Comparison of ENCODE assay signal across 25 mouse cellular contexts in genomic region chr10:61200232-61200820, GRCm38 (mm10). TPM values are rescaled to one million over a fixed set of nuclear protein-coding genes. Genes with fewer than 3 reads are reported as not detected.
A peak's percentile ranks its signal among the peaks of the same experiment; 100 is the strongest.
DNase-seq lines count a peak whose midpoint lies in the region; ATAC-seq and TF ChIP-seq lines count a peak whose summit lies in the region.
"Had no signal": no experiment of that assay in that cellular context is flagged by ENCODE, and none has a peak within 500 bp of the region (broad histone marks: within the 10 kb centered on the region; RNA-seq: fewer than 3 reads in every experiment).

No protein-coding gene starts in this region.

- ATAC-seq in intestine, embryonic 15.5 days: peak; percentile 29
- no peak for ATAC-seq in intestine, embryonic 16.5 days
- peak; percentile 42; the same call in 1 of the 2 replicates for ATAC-seq in midbrain, embryonic 11.5 days (ENCODE audit: low FRiP score)
- no peak for ATAC-seq in midbrain, postnatal 0 days (ENCODE audit: low FRiP score)

- peak; percentile 4 for DNase-seq in embryo, embryonic 11 days
- DNase-seq in embryo, embryonic 10.5 days (ENCODE audit: low spot score): no peak
- no peak for DNase-seq in midbrain, embryonic 11.5 days (ENCODE audit: low spot score, missing footprints)
- no peak for DNase-seq in midbrain, postnatal 0 days (ENCODE audit: low spot score)
- peak; percentile 58 for DNase-seq in splenic B cell, adult 2 months (ENCODE audit: low read depth, low spot score)
- no peak for DNase-seq in frontal cortex, postnatal 25 days (ENCODE audit: low spot score in 2 of 2)

- no peaks in the 10 kb centered on the region for H3K4me1 ChIP-seq in intestine, embryonic 15.5 days (replicated peaks)
- H3K4me1 ChIP-seq in intestine, embryonic 16.5 days (ENCODE audit: control insufficient read depth, insufficient read depth, low read length): no peaks in the 10 kb centered on the region
- peaks cover 10% of the 10 kb centered on the region for H3K4me1 ChIP-seq in midbrain, embryonic 11.5 days (ENCODE audit: control insufficient read depth, insufficient read depth, low read length)
- no peaks in the 10 kb centered on the region for H3K4me1 ChIP-seq in midbrain, postnatal 0 days (ENCODE audit: insufficient read depth, low read length)
- H3K4me1 ChIP-seq: neural tube, embryonic 13.5 days had no signal

- H3K27me3 ChIP-seq in intestine, embryonic 15.5 days (replicated peaks): no peaks in the 10 kb centered on the region
- no peaks in the 10 kb centered on the region for H3K27me3 ChIP-seq in intestine, embryonic 16.5 days (replicated peaks; ENCODE audit: control insufficient read depth, insufficient read depth, low read length)
- no peaks in the 10 kb centered on the region; the same call in none of the 2 replicates for H3K27me3 ChIP-seq in midbrain, embryonic 11.5 days (ENCODE audit: control insufficient read depth, insufficient read depth, low read length)
- no peaks in the 10 kb centered on the region for H3K27me3 ChIP-seq in midbrain, postnatal 0 days (ENCODE audit: insufficient read depth, low read length)
- no peaks in the 10 kb centered on the region for H3K27me3 ChIP-seq in splenic B cell, adult 2 months (ENCODE audit: control insufficient read depth, insufficient read depth, low read length, poor library complexity, severe bottlenecking)
- H3K27me3 ChIP-seq: embryonic facial prominence, embryonic 15.5 days; heart, embryonic 15.5 days; hindbrain, embryonic 12.5 days; liver, embryonic 15.5 days; neural tube, embryonic 13.5 days had no signal

- TF ChIP-seq CTCF in midbrain, postnatal 0 days (IDR thresholded peaks at IDR 0.05): no peak

- no peaks in the 10 kb centered on the region for H3K36me3 ChIP-seq in intestine, embryonic 15.5 days
- H3K36me3 ChIP-seq in intestine, embryonic 16.5 days (ENCODE audit: control insufficient read depth, insufficient read depth, low read length): no peaks in the 10 kb centered on the region
- H3K36me3 ChIP-seq in midbrain, embryonic 11.5 days (ENCODE audit: control insufficient read depth, insufficient read depth, low read length): no peaks in the 10 kb centered on the region
- no peaks in the 10 kb centered on the region for H3K36me3 ChIP-seq in midbrain, postnatal 0 days (ENCODE audit: insufficient read depth, low read length)
- H3K36me3 ChIP-seq in splenic B cell, adult 2 months (ENCODE audit: control insufficient read depth, insufficient read depth, low read length, poor library complexity, severe bottlenecking): no peaks in the 10 kb centered on the region
- H3K36me3 ChIP-seq: embryonic facial prominence, embryonic 10.5 days; embryonic facial prominence, embryonic 15.5 days; heart, embryonic 10.5 days; heart, embryonic 15.5 days; hindbrain, embryonic 12.5 days; liver, embryonic 15.5 days; neural tube, embryonic 13.5 days had no signal

- WGBS in intestine, embryonic 15.5 days: 80% methylated on average over 7 of the region's 7 CpGs
- 79% methylated on average over 7 of the region's 7 CpGs for WGBS in intestine, embryonic 16.5 days
- WGBS in midbrain, embryonic 11.5 days: 44% methylated on average over 7 of the region's 7 CpGs
- WGBS in midbrain, postnatal 0 days: 71% methylated on average over 7 of the region's 7 CpGs

- no peaks in the 10 kb centered on the region for H3K9me3 ChIP-seq in intestine, embryonic 15.5 days
- H3K9me3 ChIP-seq in intestine, embryonic 16.5 days (ENCODE audit: control insufficient read depth, low read length): no peaks in the 10 kb centered on the region
- H3K9me3 ChIP-seq in midbrain, embryonic 11.5 days (ENCODE audit: control insufficient read depth, low read length): no peaks in the 10 kb centered on the region
- no peaks in the 10 kb centered on the region for H3K9me3 ChIP-seq in midbrain, postnatal 0 days (ENCODE audit: low read length)
- H3K9me3 ChIP-seq: embryonic facial prominence, embryonic 10.5 days; embryonic facial prominence, embryonic 15.5 days; heart, embryonic 10.5 days; heart, embryonic 15.5 days; hindbrain, embryonic 12.5 days; liver, embryonic 15.5 days; neural tube, embryonic 13.5 days had no signal

- no peak overlapping the region for H3K4me3 ChIP-seq in intestine, embryonic 15.5 days (replicated peaks)
- H3K4me3 ChIP-seq in intestine, embryonic 16.5 days (ENCODE audit: low read length): no peak overlapping the region
- H3K4me3 ChIP-seq in midbrain, embryonic 11.5 days (ENCODE audit: low read depth, low read length): no peak overlapping the region
- H3K4me3 ChIP-seq in midbrain, postnatal 0 days (ENCODE audit: low read depth, low read length): no peak overlapping the region
- H3K4me3 ChIP-seq: embryonic facial prominence, embryonic 10.5 days; embryonic facial prominence, embryonic 15.5 days; heart, embryonic 10.5 days; heart, embryonic 15.5 days; hindbrain, embryonic 12.5 days; liver, embryonic 15.5 days; myocyte; neural tube, embryonic 13.5 days had no signal

- H3K27ac ChIP-seq in intestine, embryonic 15.5 days: no peak overlapping the region
- H3K27ac ChIP-seq in intestine, embryonic 16.5 days (ENCODE audit: low read length): no peak overlapping the region
- H3K27ac ChIP-seq in midbrain, embryonic 11.5 days (ENCODE audit: low read depth, low read length): no peak overlapping the region
- no peak overlapping the region for H3K27ac ChIP-seq in midbrain, postnatal 0 days (ENCODE audit: low read depth, low read length)
- H3K27ac ChIP-seq: embryonic facial prominence, embryonic 10.5 days; embryonic facial prominence, embryonic 15.5 days; heart, embryonic 10.5 days; heart, embryonic 15.5 days; hindbrain, embryonic 12.5 days; liver, embryonic 15.5 days; neural tube, embryonic 13.5 days had no signal

- no peak overlapping the region for H3K9ac ChIP-seq in intestine, embryonic 15.5 days
- no peak overlapping the region for H3K9ac ChIP-seq in intestine, embryonic 16.5 days (ENCODE audit: low read depth, low read length)
- H3K9ac ChIP-seq in midbrain, embryonic 11.5 days (ENCODE audit: low read length): no peak overlapping the region
- H3K9ac ChIP-seq in midbrain, postnatal 0 days (replicated peaks; ENCODE audit: low read length, poor library complexity, severe bottlenecking): no peak overlapping the region
- H3K9ac ChIP-seq: embryonic facial prominence, embryonic 15.5 days; heart, embryonic 15.5 days; hindbrain, embryonic 12.5 days; liver, embryonic 15.5 days; neural tube, embryonic 13.5 days had no signal

- H3K4me2 ChIP-seq in intestine, embryonic 15.5 days (replicated peaks): no peak overlapping the region
- H3K4me2 ChIP-seq in intestine, embryonic 16.5 days (ENCODE audit: low read depth, low read length): no peak overlapping the region
- H3K4me2 ChIP-seq in midbrain, embryonic 11.5 days: no peak overlapping the region
- no peak overlapping the region for H3K4me2 ChIP-seq in midbrain, postnatal 0 days (ENCODE audit: low read depth, low read length, poor library complexity, severe bottlenecking)
- H3K4me2 ChIP-seq: embryonic facial prominence, embryonic 15.5 days; heart, embryonic 15.5 days; hindbrain, embryonic 12.5 days; liver, embryonic 15.5 days; neural tube, embryonic 13.5 days had no signal

RNA-seq across cellular contexts. Expression of gene Tbata, which starts 28.6 kb away (rescaled TPM):
- not detected in 2 replicates for polyA plus RNA-seq in intestine, embryonic 15.5 days (2015; fragmentation: Nextera tagmentation; extraction: Ambion mirVana)
- polyA plus RNA-seq in intestine, embryonic 16.5 days (2015; fragmentation: Nextera tagmentation; extraction: Ambion mirVana): not detected in 2 replicates
- not detected in 2 replicates for polyA plus RNA-seq in midbrain, embryonic 11.5 days (2014; fragmentation: Nextera tagmentation; extraction: Ambion mirVana)
- 0.11 TPM in 1 of 2 replicates, not detected in the other for total RNA-seq in midbrain, postnatal 0 days (2014; rRNA removed)
- 0.11 TPM in 1 of 2 replicates, not detected in the other for polyA plus RNA-seq in midbrain, postnatal 0 days (2015; fragmentation: Nextera tagmentation; extraction: Ambion mirVana)
- total RNA-seq: adrenal gland, adult 2 months; adrenal gland, postnatal 36 days; common myeloid progenitor, adult 5-6 weeks; gastrocnemius, postnatal 25 days; heart, postnatal 25 days had no signal
- polyA plus RNA-seq: activated CD4-positive, CD25-positive, alpha-beta regulatory T cell, adult 4 months; adrenal gland, adult 2 months; heart, embryonic 10.5 days; kidney, embryonic 14.5 days; limb, embryonic 11.5 days; liver, embryonic 15.5 days; myocyte; spleen, adult 2 months had no signal

RNA-seq across cellular contexts. Expression of gene Sgpl1, which starts 52.8 kb away (rescaled TPM):
- 77.1 and 81.1 TPM in 2 replicates for polyA plus RNA-seq in intestine, embryonic 15.5 days (2015; fragmentation: Nextera tagmentation; extraction: Ambion mirVana)
- 110 and 147 TPM in 2 replicates for polyA plus RNA-seq in intestine, embryonic 16.5 days (2015; fragmentation: Nextera tagmentation; extraction: Ambion mirVana)
- polyA plus RNA-seq in midbrain, embryonic 11.5 days (2014; fragmentation: Nextera tagmentation; extraction: Ambion mirVana): 78.0 and 80.7 TPM in 2 replicates
- total RNA-seq in midbrain, postnatal 0 days (2014; rRNA removed): 43.9 and 51.8 TPM in 2 replicates
- 30.1 and 30.5 TPM in 2 replicates for polyA plus RNA-seq in midbrain, postnatal 0 days (2015; fragmentation: Nextera tagmentation; extraction: Ambion mirVana)

Comparison
In these comparisons a context has a peak if more than half of its experiments do, and no peak if none do; other contexts are left out.
1. DNase-seq: peak in embryo, embryonic 11 days (single experiment) and splenic B cell, adult 2 months (single experiment); none in embryo, embryonic 10.5 days (single experiment), midbrain, embryonic 11.5 days (single experiment), midbrain, postnatal 0 days (single experiment) and frontal cortex, postnatal 25 days (0 of 2).
2. ATAC-seq: peak in intestine, embryonic 15.5 days (single experiment) and midbrain, embryonic 11.5 days (single experiment); none in intestine, embryonic 16.5 days (single experiment) and midbrain, postnatal 0 days (single experiment).